Mouse (Mus musculus): Measurements from ENCODE around the gene Psg28.
"Not testable (repeated sequence)": the region's sequence is repeated elsewhere in the genome, so short reads cannot be mapped to it uniquely, and the experiment has no call there.

Psg28 gene

DNA sequence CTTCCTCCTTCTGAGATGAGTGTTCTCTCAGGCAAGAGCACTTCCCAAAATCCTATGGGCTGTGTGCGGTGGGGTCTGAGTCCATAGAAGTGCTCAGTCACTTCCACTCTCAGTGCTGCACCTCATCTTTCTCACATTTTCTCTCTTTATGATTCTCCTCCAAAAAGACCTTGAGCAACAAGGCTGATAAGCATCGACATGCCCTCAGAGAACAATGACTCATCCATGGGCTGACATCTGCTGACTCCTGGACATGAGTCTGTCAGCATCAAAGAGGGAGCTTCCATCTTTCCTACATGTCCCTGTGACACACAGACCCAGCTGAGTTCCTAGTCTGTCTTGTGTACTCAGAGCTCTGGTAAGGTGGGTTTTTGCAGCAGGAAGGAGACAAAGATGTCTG, at the start of gene Psg28:
Gene Psg28, minus strand, starts transcription at position 101 of the 400 bp plus-strand sequence.
- not testable (repeated sequence) for DNase-seq (ENCODE audit: low spot score in 2 of 2)

DNA sequence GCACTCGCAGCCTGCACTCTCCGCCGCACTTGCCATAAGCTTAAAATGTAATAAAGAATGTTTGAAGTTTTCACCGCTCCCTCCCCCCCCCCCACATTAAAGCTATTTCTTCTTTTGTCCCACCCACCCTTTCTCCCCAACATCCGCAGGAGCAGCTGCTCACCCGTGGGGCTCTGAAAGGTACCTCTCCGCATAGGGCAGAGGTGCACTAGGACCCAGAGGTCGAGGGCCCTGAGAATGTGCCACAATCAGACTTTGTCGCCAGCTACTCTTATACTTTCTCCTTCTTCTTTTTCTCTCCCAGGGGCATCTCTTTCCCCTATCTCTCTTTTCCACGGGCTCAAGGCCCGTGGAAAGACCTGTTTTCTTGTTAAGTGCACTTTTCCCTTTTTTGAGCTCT, 28.4 kb downstream of the Psg28 start:
- DNase-seq (ENCODE audit: low spot score in 2 of 2) = no peak

DNA sequence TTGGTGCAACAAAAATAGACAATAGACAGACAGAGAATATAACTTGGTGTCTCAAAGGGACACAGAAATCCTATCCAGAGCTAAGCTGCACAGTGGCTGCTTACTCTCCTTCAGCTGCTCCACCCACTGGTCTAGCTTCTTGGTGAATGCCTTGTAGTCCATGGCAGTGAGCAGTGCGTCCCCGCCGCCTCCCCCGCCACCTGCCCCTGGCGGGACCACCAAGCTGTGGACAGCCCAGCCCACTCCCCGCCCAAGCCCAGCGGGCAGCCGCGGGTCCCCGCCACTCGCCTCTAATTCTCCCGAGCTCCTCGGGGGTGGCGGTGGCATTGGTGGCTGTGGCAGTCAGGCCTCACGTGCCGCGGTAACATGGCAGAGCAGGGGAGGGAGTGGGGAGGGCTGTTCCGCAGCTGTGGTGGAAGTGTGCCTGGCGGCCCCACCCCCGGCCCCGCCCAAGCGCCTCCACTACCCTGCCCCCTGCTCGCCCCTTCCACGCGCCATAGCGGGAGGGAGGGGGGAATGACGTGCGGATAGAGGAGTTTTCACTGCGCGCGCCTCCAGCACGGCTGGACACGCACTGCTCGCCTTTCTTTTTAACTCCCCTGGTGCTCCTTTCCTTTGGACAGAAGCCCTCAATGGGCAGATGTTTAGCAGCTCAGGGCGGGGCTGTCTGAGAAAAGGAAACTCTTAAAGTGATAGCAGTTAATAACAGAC, 29.2 kb downstream of the Psg28 start:
- DNase-seq (ENCODE audit: low spot score in 2 of 2) = no peak

DNA sequence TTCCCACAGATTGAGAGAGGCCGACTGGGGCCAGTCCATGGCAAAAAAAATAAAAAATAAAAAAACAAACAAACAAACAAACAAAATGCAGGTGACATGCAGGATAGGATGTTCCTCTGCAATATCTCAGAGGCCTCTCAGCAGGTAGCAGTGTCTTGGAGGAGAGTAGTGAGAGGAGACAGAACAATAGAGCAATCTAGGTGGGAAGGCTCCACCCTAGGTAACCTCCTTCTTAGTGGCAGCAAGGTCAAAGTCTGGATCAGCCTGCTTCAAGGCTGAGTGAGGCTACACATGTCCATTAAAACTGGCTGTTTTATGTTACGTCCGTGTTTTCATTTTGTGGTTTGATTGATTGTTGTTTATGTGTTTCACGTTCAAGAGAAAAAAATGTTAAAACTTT, 40.4 kb downstream of the Psg28 start:
- DNase-seq (ENCODE audit: low spot score in 2 of 2) = not testable (repeated sequence)

DNA sequence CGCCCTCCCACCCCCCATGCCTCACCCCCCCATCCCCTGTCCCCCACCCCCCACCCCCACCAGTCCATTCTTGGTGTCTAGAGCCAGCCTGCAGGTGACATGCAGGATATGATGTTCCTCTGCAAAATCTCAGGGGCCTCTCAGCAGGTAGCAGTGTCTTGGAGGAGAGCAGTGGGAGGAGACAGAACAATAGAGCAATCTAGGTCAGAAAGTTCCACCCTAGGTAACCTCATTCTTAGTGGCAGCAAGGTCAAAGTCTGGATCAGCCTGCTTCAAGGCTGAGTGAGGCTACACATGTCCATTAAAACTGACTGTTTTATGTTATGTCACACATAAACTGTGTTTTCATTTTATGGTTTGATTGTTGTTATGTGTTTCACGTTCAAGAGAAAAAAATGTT, 53.5 kb downstream of the Psg28 start:
- no peak for DNase-seq (ENCODE audit: low spot score in 2 of 2)

Measured in spleen, postnatal 4 days (tissue).